Mouse (Mus musculus) large intestine, adult 2 months (tissue): ENCODE data around the gene Zfp986. TPM values are rescaled to one million over a fixed set of nuclear protein-coding genes. Genes with fewer than 3 reads are reported as not detected.
"Not testable (repeated sequence)": the region's sequence is repeated elsewhere in the genome, so short reads cannot be mapped to it uniquely, and the experiment has no call there.

Experiments used
- DNase-seq: peaks from one replicate; pipeline ENCODE4 v3.0.0-alpha.2; 2012; ENCODE audit warnings: low read depth, low spot score
- WGBS: fragments of 180-500 bp; shearing (Covaris S2); methylation state at CpG from one replicate; pipeline ENCODE4 v1.1.7; 2018; 5-methylcytosine and 5-hydroxymethylcytosine counted together
- polyA plus RNA-seq: library from polyadenylated mRNA; depleted of rRNA; stranded (reverse); fragments of >200 nt; gene quantifications from 2 replicates; pipeline ENCODE4 v1.2.3, GENCODE M21; 2012; rRNA removed

Zfp986 gene
- polyA plus RNA-seq = not detected in 2 replicates

- WGBS = 68% methylated on average over 3 of the region's 3 CpGs
- DNase-seq = not testable (repeated sequence)
Measured at GRCm38 (mm10) chr4:145868494-145868893, at the start of gene Zfp986. Zfp986 (plus strand) TSS chr4:145868794.

DNA sequence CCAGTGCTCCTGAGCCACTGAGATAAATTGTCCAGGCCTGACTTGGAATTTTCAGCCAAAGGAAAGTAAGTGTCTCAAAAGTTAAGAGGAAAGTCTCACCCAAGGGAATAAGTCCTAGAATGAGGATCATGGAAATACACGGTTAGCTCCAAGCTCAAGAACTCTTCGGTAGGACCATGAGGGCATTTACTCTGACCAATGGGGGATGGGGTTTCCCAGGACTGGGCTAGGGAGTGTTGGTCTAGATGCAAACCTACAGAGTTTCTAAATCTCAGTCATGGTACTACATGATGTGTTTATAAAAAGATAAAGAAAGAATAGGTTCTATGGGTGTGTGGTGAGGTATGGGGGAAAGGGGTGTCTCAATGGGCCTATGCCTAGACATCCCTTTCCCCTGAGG, 48.6 kb upstream of the Zfp986 start:
- DNase-seq = not testable (repeated sequence)
- no CpG with 5 or more reads among the region's 2 CpGs for WGBS

GRCm38 (mm10) chr4:145825606-145826005, 43.0 kb upstream of the Zfp986 start:
- 88% methylated on average over 5 of the region's 8 CpGs for WGBS

DNA sequence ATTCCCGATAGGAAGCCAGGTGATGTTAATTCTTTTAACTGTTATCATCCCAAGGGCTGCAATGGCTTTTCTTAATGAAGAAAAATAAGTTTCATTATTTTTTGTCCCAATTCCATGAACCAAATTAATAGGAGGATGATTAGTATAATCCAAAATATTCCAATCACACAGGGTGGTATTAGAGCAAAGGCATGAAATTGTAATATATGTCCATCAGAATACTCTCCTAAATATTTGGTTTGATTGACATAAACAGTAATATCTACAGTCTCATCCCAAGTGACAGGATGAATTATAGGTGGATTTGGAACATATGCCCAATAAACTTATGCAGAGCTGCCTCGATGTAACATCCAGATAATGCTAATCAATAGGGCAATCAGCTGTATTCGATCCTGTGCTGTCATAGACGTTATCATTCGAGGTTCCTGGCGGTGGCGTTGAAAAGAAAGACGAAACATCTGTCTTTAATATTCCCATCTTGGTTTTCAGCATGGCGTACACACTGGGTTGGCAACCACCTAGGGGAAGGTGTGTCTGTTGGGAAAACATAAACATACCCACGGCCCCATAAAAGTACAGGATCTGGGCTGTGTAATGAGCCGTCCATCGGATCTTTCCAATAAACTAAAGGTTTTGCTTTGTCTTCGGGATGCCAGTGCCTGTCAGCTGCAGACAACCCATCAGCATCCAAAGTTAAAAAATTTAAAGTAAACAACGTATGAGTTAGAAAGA, 37.1 kb upstream of the Zfp986 start:
- WGBS = 95% methylated on average over 1 of the region's 14 CpGs
- not testable (repeated sequence) for DNase-seq

More at GRCm38 (mm10) chr4:145825606-145826005, 43.0 kb upstream of the Zfp986 start:
- not testable (repeated sequence) for DNase-seq

- DNase-seq = not testable (repeated sequence)
- 84% methylated on average over 11 of the region's 18 CpGs for WGBS
Measured at GRCm38 (mm10) chr4:145836300-145836862, 32.2 kb upstream of the Zfp986 start.

DNA sequence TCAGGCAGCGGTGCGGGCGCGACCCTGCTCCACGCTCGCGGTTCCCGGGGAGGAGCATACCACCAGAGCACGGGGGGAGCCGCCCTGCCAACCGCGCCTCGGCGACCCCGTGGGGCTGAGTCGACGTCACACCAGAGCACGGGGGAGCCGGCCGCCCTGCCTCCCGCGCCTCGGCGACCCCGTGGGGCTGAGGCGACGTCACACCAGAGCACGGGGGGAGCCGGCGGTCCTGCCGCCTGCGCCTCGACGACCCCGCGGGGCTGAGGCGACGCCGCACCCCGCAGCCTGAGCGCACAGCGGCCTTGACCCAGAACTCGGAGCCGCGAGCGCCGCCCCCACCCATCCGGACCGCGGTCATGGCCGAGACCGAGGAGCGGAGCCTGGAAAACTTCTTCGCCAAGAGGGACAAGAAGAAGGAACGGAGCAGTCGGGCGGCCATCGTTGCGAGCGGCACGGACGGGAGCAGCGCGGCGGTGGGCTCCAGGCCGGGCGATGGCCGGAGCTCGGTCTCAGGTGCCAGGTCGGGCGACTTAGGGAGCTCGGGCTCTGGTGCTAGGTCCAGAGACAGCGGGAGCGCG, 31.6 kb upstream of the Zfp986 start:
- DNase-seq = not testable (repeated sequence)
- WGBS = 64% methylated on average over 55 of the region's 75 CpGs

DNA sequence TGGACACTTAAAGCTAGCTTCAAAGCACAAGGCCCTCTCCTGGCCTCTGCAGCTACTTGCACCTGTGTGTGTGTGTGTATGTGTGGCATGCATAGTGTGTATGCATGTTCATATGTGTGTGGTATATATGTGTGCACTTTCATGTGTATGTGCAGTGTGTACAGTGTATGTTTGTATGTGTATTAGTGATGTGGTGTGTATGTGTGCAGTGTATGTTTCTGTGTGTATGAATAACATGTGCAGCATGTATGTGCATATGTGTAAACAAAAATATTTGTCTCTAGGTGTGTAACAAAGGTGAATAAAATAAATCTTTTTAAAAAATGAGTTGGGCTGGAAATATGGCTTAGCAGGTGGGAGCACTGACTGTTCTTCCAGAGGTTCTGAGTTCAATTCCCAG, 21.8 kb upstream of the Zfp986 start:
- not testable (repeated sequence) for DNase-seq

DNA sequence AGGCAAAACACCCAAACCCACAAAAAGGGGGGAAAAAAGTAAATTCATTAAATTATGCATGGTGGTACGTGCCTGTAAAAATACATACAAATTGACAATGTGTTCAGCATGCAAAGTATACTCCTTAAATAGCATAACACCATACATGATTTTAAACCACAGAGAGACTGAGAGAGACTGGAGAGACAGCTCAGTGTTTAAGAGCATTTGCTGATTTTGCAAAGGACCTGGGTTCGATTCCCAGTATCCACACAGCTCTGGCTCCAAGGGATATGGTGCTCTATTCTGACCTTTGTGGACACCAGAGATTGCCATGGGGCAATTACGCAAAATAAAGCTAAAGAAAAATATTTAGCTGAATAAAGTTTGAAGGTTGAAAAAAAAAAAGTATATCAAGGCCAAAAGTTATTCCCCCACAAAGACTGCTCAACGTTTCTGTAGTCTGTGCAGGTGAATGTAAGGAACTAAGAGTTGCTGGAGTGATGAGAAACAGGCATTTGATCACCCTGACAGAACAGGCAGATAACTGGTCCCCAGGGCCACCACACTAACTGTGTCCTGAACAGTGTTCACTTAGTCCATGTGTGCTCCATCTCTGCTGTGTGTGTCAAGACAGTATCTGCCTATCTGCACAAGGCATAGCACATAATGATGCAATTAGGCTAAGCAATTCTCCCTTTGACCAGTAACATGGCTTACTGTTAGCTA, 20.3 kb upstream of the Zfp986 start:
- 69% methylated on average over 4 of the region's 4 CpGs for WGBS

DNA sequence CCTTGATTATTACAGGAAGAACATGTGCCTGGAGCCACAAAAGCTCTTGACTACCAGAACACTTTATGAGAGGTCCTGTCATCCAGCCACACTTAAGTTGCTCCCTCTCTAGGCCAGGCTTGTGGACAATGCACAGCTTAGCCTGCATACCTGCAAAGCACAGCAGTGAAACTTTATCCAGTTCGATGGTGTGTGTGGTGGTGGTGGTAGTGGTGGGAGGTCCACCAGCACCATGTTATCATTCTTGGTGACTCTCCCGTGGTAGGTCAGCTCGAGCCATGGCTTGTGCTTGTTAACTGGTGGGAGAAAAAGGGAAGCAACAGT, 19.7 kb upstream of the Zfp986 start:
- DNase-seq = not testable (repeated sequence)
- 79% methylated on average over 3 of the region's 3 CpGs for WGBS

More for the DNA sequence above, 20.3 kb upstream of the Zfp986 start:
- not testable (repeated sequence) for DNase-seq

DNA sequence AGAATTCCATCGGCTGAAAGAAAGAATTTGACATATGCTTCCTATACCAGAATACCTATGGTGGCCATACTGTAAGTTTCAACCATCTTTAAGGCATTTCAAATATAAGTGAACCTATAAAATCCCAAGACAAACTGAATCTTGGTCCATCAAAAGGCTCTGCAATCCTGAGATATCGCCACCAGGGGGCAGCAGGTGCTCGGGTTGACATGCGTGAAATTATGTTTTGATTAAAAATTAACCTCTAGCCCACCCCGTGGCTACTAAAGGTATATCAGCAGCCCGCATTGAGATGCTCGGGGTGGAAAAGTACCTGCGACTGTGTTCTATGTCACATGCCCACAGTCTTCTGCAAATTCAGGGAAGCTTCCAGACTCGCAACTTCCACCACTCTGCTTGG, 17.2 kb upstream of the Zfp986 start:
- DNase-seq = not testable (repeated sequence)
- WGBS = 66% methylated on average over 8 of the region's 9 CpGs

DNA sequence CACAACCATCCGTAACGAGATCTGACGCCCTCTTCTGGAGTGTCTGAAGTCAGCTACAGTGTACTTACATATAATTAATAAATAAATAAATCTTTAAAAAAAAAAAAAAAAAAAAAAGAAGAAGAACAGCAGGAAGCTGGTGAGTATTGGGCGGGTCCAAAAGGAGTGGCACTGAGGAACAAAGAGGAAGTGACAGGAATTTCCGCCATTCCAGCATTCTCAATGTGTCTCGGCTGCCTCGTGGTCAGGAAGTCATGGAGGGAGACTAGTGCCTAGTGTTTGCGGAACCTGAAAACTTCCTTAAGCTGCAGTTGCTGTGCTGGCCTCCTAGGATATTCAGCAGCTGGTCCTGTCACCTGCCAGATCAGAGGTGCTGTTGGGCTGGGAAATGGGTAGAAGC, 4.7 kb upstream of the Zfp986 start:
- 78% methylated on average over 5 of the region's 8 CpGs for WGBS
- not testable (repeated sequence) for DNase-seq

Other genes with a start within 250 kb of the Zfp986 start
- gene Zfp980, start 198.1 kb upstream of the Zfp986 start, polyA plus RNA-seq = not detected in 2 replicates
- not detected in 2 replicates for gene Zfp987, start 228.5 kb downstream of the Zfp986 start, polyA plus RNA-seq